Mouse (Mus musculus) embryonic facial prominence, embryonic 12.5 days (tissue): ENCODE measurements around the gene Sez6l. TPM values are rescaled to one million over a fixed set of nuclear protein-coding genes. Genes with fewer than 3 reads are reported as not detected.

Experiments
- ATAC-seq: fragments of 200-750 bp; cut with Nextera tagmentation; 2 replicates; pipeline ENCODE4 v1.8.0; 2017; ENCODE audit not compliant: insufficient number of reproducible peaks, insufficient read depth, low FRiP score, low TSS enrichment
- H3K27ac ChIP-seq: fragments of 300-500 bp; sonication (generic); 2 replicates; pipeline ENCODE4 v1.5.1; 2016; ENCODE audit warnings: mild to moderate bottlenecking
- H3K27me3 ChIP-seq: fragments of 300-500 bp; sonication (generic); 2 replicates; pipeline ENCODE4 v1.6.1; 2016; ENCODE audit warnings: mild to moderate bottlenecking, moderate library complexity
- H3K36me3 ChIP-seq: fragments of 300-500 bp; sonication (generic); 2 replicates; pipeline ENCODE4 v1.6.1; 2016; ENCODE audit warnings: mild to moderate bottlenecking
- H3K4me1 ChIP-seq: fragments of 300-500 bp; sonication (generic); 2 replicates; pipeline ENCODE4 v1.6.1; 2016
- H3K4me2 ChIP-seq: fragments of 300-500 bp; sonication (generic); replicated peaks from 2 replicates; pipeline ENCODE4 v1.6.1; 2016; ENCODE audit warnings: mild to moderate bottlenecking, moderate library complexity
- H3K4me3 ChIP-seq: fragments of 300-500 bp; sonication (generic); 2 replicates; pipeline ENCODE4 v1.5.1; 2016; ENCODE audit warnings: mild to moderate bottlenecking
- H3K9ac ChIP-seq: fragments of 300-500 bp; sonication (generic); 2 replicates; pipeline ENCODE4 v1.6.1; 2016; ENCODE audit warnings: mild to moderate bottlenecking, moderate library complexity
- H3K9me3 ChIP-seq: fragments of 300-500 bp; sonication (generic); 2 replicates; pipeline ENCODE4 v1.6.1; 2016; ENCODE audit warnings: mild to moderate bottlenecking, moderate library complexity
- WGBS: fragments of 180-500 bp; shearing (Covaris S2); methylation state at CpG from one replicate; pipeline ENCODE4 v1.1.7; 2016; 5-methylcytosine and 5-hydroxymethylcytosine counted together
- polyA plus RNA-seq: library from polyadenylated mRNA; unstranded; fragments of >200 nt; fragmentation: Nextera tagmentation; extraction: Ambion mirVana; gene quantifications from 2 replicates; pipeline ENCODE4 v1.2.1, GENCODE M21; 2016

Gene Sez6l
- polyA plus RNA-seq, 1 experiment from 2014 or later, result 0.77 TPM

GRCm38 (mm10) chr5:112531111-112531510 lies 45.9 kb downstream of the Sez6l start:
- Histone ChIP-seq H3K9me3 (no peaks in the 10 kb centered on the region), H3K9ac (no peak overlapping the region), H3K4me2 (no peak overlapping the region), H3K27ac (no peak overlapping the region), H3K4me1 (0 out of 2 replicates have a peak, but pooled peaks cover 3% of the 10 kb centered on the region), H3K27me3 (no peaks in the 10 kb centered on the region), H3K4me3 (no peak overlapping the region), H3K36me3 (no peaks in the 10 kb centered on the region)
- 71% methylated on average over 8 of the region's 8 CpGs for WGBS
- ATAC-seq, result no peak

GRCm38 (mm10) chr5:112526936-112527335 lies 50.0 kb downstream of the Sez6l start:
- no peak for ATAC-seq
- no peak overlapping the region for H3K9ac ChIP-seq
- no peak overlapping the region for H3K4me2 ChIP-seq
- no peak overlapping the region for H3K27ac ChIP-seq
- H3K36me3 ChIP-seq, result no peaks in the 10 kb centered on the region
- 81% methylated on average over 19 of the region's 19 CpGs for WGBS
- H3K9me3 ChIP-seq, result no peaks in the 10 kb centered on the region
- peaks cover 9% of the 10 kb centered on the region for H3K4me1 ChIP-seq
- H3K4me3 ChIP-seq, result no peak overlapping the region
- no peaks in the 10 kb centered on the region for H3K27me3 ChIP-seq

- H3K4me1 ChIP-seq, result peaks cover 14% of the 10 kb centered on the region
- no peak overlapping the region for H3K9ac ChIP-seq
- H3K27me3 ChIP-seq, result no peaks in the 10 kb centered on the region
- no peak overlapping the region for H3K4me2 ChIP-seq
- 78% methylated on average over 7 of the region's 7 CpGs for WGBS
- H3K36me3 ChIP-seq, result no peaks in the 10 kb centered on the region
- H3K4me3 ChIP-seq, result no peak overlapping the region
- no peaks in the 10 kb centered on the region for H3K9me3 ChIP-seq
- ATAC-seq, result no peak
- H3K27ac ChIP-seq, result no peak overlapping the region
Measured at GRCm38 (mm10) chr5:112526435-112526834, 50.5 kb downstream of the Sez6l start.

GRCm38 (mm10) chr5:112525980-112526379 lies 51.0 kb downstream of the Sez6l start:
- no peaks in the 10 kb centered on the region for H3K36me3 ChIP-seq
- no peaks in the 10 kb centered on the region for H3K27me3 ChIP-seq
- H3K4me3 ChIP-seq, result no peak overlapping the region
- no peak overlapping the region for H3K27ac ChIP-seq
- H3K4me2 ChIP-seq, result no peak overlapping the region
- WGBS, result 80% methylated on average over 3 of the region's 3 CpGs
- no peaks in the 10 kb centered on the region for H3K9me3 ChIP-seq
- H3K4me1 ChIP-seq, result peaks cover 19% of the 10 kb centered on the region
- ATAC-seq, result no peak
- no peak overlapping the region for H3K9ac ChIP-seq

GRCm38 (mm10) chr5:112525271-112525670 lies 51.7 kb downstream of the Sez6l start:
- WGBS, result 66% methylated on average over 5 of the region's 5 CpGs
- peaks cover 26% of the 10 kb centered on the region for H3K4me1 ChIP-seq
- H3K4me2 ChIP-seq, result no peak overlapping the region
- ATAC-seq, result no peak
- H3K36me3 ChIP-seq, result no peaks in the 10 kb centered on the region
- no peak overlapping the region for H3K27ac ChIP-seq
- no peak overlapping the region for H3K4me3 ChIP-seq
- no peak overlapping the region for H3K9ac ChIP-seq
- H3K27me3 ChIP-seq, result no peaks in the 10 kb centered on the region
- no peaks in the 10 kb centered on the region for H3K9me3 ChIP-seq

- Histone ChIP-seq H3K4me1 (peaks cover 33% of the 10 kb centered on the region), H3K4me3 (no peak overlapping the region), H3K9ac (no peak overlapping the region), H3K27me3 (no peaks in the 10 kb centered on the region), H3K36me3 (no peaks in the 10 kb centered on the region), H3K4me2 (no peak overlapping the region), H3K9me3 (no peaks in the 10 kb centered on the region), H3K27ac (no peak overlapping the region)
- ATAC-seq, result no peak
- 92% methylated on average over 2 of the region's 2 CpGs for WGBS
Measured at GRCm38 (mm10) chr5:112523796-112524195, 53.2 kb downstream of the Sez6l start.

GRCm38 (mm10) chr5:112523331-112523730 lies 53.7 kb downstream of the Sez6l start:
- no peaks in the 10 kb centered on the region for H3K36me3 ChIP-seq
- no peak overlapping the region for H3K4me3 ChIP-seq
- H3K4me2 ChIP-seq, result no peak overlapping the region
- no peak overlapping the region for H3K9ac ChIP-seq
- H3K4me1 ChIP-seq, result peaks cover 33% of the 10 kb centered on the region
- WGBS, result 83% methylated on average over 4 of the region's 4 CpGs
- H3K27ac ChIP-seq, result no peak overlapping the region
- no peaks in the 10 kb centered on the region for H3K9me3 ChIP-seq
- no peaks in the 10 kb centered on the region for H3K27me3 ChIP-seq
- ATAC-seq, result no peak

GRCm38 (mm10) chr5:112521703-112522527 lies 55.1 kb downstream of the Sez6l start:
- Histone ChIP-seq H3K4me3 (no peak overlapping the region), H3K4me1 (peaks cover 33% of the 10 kb centered on the region), H3K27me3 (no peaks in the 10 kb centered on the region), H3K4me2 (peak overlapping the region; percentile 17), H3K27ac (0 out of 2 replicates have a peak overlapping the region, but pooled peaks have one; percentile 17), H3K36me3 (no peaks in the 10 kb centered on the region), H3K9ac (no peak overlapping the region), H3K9me3 (no peaks in the 10 kb centered on the region)
- WGBS, result 13% methylated on average over 19 of the region's 19 CpGs
- no peak for ATAC-seq

- H3K4me1 ChIP-seq, result peaks cover 29% of the 10 kb centered on the region
- 3% methylated on average over 8 of the region's 8 CpGs for WGBS
- ATAC-seq, result peak; percentile 73
- H3K4me3 ChIP-seq, result no peak overlapping the region
- H3K27ac ChIP-seq, result 0 out of 2 replicates have a peak overlapping the region, but pooled peaks have one; percentile 17
- no peak overlapping the region for H3K4me2 ChIP-seq
- no peaks in the 10 kb centered on the region for H3K36me3 ChIP-seq
- H3K9me3 ChIP-seq, result no peaks in the 10 kb centered on the region
- no peaks in the 10 kb centered on the region for H3K27me3 ChIP-seq
- no peak overlapping the region for H3K9ac ChIP-seq
Measured at GRCm38 (mm10) chr5:112520826-112521702, 55.9 kb downstream of the Sez6l start.

GRCm38 (mm10) chr5:112518773-112519172 lies 58.2 kb downstream of the Sez6l start:
- Histone ChIP-seq H3K4me2 (no peak overlapping the region), H3K36me3 (no peaks in the 10 kb centered on the region), H3K9me3 (no peaks in the 10 kb centered on the region), H3K27ac (no peak overlapping the region), H3K4me3 (no peak overlapping the region), H3K9ac (no peak overlapping the region), H3K4me1 (peaks cover 27% of the 10 kb centered on the region), H3K27me3 (no peaks in the 10 kb centered on the region)
- 71% methylated on average over 2 of the region's 2 CpGs for WGBS
- ATAC-seq, result no peak

- Histone ChIP-seq H3K9me3 (no peaks in the 10 kb centered on the region), H3K9ac (no peak overlapping the region), H3K4me1 (peaks cover 27% of the 10 kb centered on the region), H3K36me3 (no peaks in the 10 kb centered on the region), H3K27me3 (no peaks in the 10 kb centered on the region), H3K27ac (no peak overlapping the region), H3K4me3 (no peak overlapping the region), H3K4me2 (no peak overlapping the region)
- WGBS, result 82% methylated on average over 9 of the region's 9 CpGs
- ATAC-seq, result no peak
Measured at GRCm38 (mm10) chr5:112517454-112517853, 59.5 kb downstream of the Sez6l start.

GRCm38 (mm10) chr5:112516527-112516926 lies 60.5 kb downstream of the Sez6l start:
- H3K27ac ChIP-seq, result no peak overlapping the region
- no peaks in the 10 kb centered on the region for H3K36me3 ChIP-seq
- ATAC-seq, result no peak
- no peak overlapping the region for H3K9ac ChIP-seq
- H3K4me3 ChIP-seq, result no peak overlapping the region
- WGBS, result 92% methylated on average over 3 of the region's 3 CpGs
- H3K4me1 ChIP-seq, result peaks cover 20% of the 10 kb centered on the region
- no peaks in the 10 kb centered on the region for H3K27me3 ChIP-seq
- no peaks in the 10 kb centered on the region for H3K9me3 ChIP-seq
- no peak overlapping the region for H3K4me2 ChIP-seq
